Mouse (Mus musculus): ENCODE results near the gene Olfm3. TPM values are rescaled to one million over a fixed set of nuclear protein-coding genes. Genes with fewer than 3 reads are reported as not detected.

Gene Olfm3
- total RNA-seq, 2 experiments from 2014 or later = not detected

- intact Hi-C loops (cut with DNase I) = no loop called here
- DNase-seq = no peak
Observed at GRCm38 (mm10) chr3:115064901-115065300, 161.0 kb downstream of the Olfm3 start.

GRCm38 (mm10) chr3:115080428-115081181 is 176.7 kb downstream of the Olfm3 start:
- no peak for DNase-seq
- intact Hi-C loops (cut with DNase I) = no loop called here

GRCm38 (mm10) chr3:115081371-115081770 is 177.5 kb downstream of the Olfm3 start:
- intact Hi-C loops (cut with DNase I) = no loop called here
- no peak for DNase-seq

GRCm38 (mm10) chr3:115082947-115083346 is 179.1 kb downstream of the Olfm3 start:
- DNase-seq = no peak
- intact Hi-C loops (cut with DNase I) = no loop called here

GRCm38 (mm10) chr3:115088281-115088680 is 184.4 kb downstream of the Olfm3 start:
- intact Hi-C loops (cut with DNase I) = no loop called here

GRCm38 (mm10) chr3:115090670-115091069 is 186.8 kb downstream of the Olfm3 start:
- intact Hi-C loops (cut with DNase I) = no loop called here

More at GRCm38 (mm10) chr3:115088281-115088680, 184.4 kb downstream of the Olfm3 start:
- DNase-seq = no peak

DNA sequence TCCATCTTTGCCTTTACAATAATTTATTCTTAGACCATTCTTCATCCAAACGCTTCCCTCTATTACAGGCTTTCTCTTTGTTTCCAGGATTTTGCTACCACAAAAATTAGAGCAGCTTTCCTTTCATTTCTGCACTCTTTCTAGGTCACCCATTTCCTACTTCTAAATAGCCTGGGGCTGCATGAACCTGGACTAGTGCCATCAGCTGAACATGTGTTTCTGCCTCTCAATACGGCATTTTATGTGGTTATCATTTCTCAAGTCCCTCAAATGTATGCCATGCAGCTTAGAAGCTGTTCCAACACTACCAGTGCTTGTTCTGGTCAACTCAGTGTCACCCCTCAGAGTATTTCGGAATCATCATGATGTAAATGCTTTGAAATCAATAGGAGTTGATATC is 191.6 kb downstream of the Olfm3 start:
- intact Hi-C loops (cut with DNase I) = no loop called here
- DNase-seq = no peak

More at GRCm38 (mm10) chr3:115090670-115091069, 186.8 kb downstream of the Olfm3 start:
- DNase-seq = no peak

DNA sequence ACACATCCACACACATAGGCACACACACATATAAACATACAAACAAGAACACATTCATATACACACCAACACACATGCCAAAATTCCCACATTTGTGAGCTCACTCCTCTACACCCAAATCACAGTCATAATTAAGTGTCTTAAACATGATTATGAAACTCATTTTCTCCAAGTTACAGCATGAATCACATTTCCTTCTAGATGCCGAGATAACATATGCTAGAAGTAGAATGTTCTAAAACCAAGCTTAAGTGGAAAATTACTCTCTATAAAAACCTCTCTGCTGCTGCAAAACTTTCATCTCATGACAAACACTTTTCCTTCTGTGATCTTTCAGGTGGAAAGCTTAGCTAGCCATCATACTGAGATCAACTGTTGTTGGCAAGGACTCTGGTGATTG is 195.7 kb downstream of the Olfm3 start:
- intact Hi-C loops (cut with DNase I) = no loop called here
- DNase-seq = no peak

GRCm38 (mm10) chr3:115104155-115104801 is 200.4 kb downstream of the Olfm3 start:
- no peak for DNase-seq
- intact Hi-C loops (cut with DNase I) = no loop called here

DNA sequence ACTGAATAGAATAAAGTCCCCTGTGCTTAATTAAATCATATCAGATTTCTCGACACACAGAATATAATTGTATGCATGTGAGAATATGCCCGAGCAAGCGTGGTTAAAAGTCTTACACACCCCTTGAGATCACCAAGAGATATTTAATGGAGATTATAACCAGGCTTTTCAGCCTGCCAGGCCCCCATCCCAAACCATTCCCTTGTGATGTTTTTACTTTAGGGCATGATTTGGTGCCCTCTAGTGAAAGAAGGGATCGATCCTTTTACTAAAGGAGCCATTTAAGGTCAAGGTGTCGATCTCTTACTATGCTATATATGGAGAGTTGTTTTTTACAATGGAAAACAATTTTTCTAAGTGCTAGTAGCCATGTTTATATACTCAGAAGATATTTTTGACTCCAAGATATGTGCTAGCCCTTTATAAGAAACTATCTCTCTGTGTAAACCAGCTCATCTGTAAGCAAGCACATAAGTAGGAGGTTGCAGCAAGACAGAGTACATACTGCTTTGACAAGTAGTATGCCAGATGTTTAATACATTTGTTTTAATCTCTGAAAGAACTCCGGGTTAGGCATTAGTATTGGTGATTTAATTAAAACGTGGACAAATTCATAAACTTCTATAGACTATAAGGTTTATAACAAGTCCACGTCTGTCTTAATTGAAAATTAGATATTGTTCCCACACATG is 201.1 kb downstream of the Olfm3 start:
- no peak for DNase-seq
- intact Hi-C loops (cut with DNase I) = no loop called here

GRCm38 (mm10) chr3:115145722-115146121 is 241.8 kb downstream of the Olfm3 start:
- intact Hi-C loops (cut with DNase I) = no loop called here
- DNase-seq = no peak

GRCm38 (mm10) chr3:115146244-115146643 is 242.4 kb downstream of the Olfm3 start:
- DNase-seq = no peak
- intact Hi-C loops (cut with DNase I) = no loop called here

- DNase-seq = no peak
- intact Hi-C loops (cut with DNase I) = no loop called here
Observed at GRCm38 (mm10) chr3:115158903-115159473, 255.1 kb downstream of the Olfm3 start.

DNA sequence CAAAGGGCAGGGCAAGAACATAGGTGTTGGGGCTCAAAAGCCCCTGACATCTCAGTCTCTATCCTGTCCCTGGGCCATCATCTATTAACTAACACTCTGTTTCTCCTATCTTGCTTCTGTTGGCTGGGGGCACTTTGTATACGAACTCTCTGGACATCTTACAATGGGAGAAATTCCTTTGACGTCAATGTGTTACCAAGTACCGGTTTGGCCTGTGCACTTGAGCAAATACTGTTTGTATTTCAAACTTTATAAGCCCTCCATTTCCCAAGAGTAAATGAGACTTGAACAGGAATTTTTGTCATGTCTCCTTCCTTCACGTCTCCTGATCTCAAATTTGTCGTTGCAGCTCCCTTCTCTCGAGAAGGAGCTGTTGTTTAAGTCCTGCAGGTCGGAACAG is 270.7 kb downstream of the Olfm3 start:
- intact Hi-C loops (cut with DNase I) = no loop called here
- DNase-seq = no peak
